Mouse (Mus musculus): ENCODE measurements around the gene Acta1.

Gene Acta1

GRCm38 (mm10) chr8:123894502-123895097, at the start of gene Acta1:
Gene Acta1, minus strand, starts transcription at chr8:123894751.
- DNase-seq (ENCODE audit: extremely low spot score, low spot score), result no peak

- DNase-seq (ENCODE audit: extremely low spot score, low spot score), result no peak
These were observed 34.5 kb upstream of the Acta1 start for GRCm38 (mm10) chr8:123929026-123929425.

GRCm38 (mm10) chr8:123925671-123926070, 31.1 kb upstream of the Acta1 start:
- no peak for DNase-seq (ENCODE audit: extremely low spot score, low spot score)

- DNase-seq (ENCODE audit: extremely low spot score, low spot score), result peak; percentile 72
These were observed 30.2 kb upstream of the Acta1 start for GRCm38 (mm10) chr8:123924719-123925118.

DNA sequence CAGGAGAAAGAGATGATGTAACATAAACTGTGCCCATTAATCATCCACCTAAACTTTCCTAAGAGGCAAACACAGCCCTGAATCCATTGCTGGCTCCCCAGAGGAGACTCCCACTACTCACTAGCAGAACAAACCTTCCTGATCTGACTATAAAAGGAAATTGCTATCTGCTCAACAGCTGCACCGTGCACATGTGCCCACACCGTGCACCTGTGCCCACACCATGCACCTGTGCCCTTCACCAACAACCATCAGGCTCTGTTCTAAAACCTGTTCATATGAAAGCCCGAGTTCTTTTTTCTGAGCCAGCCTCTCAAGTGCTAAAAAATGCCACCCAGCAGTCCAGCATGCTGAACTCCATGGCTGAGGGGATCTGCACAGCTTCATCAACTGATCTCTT, 20.1 kb upstream of the Acta1 start:
- DNase-seq (ENCODE audit: extremely low spot score, low spot score), result no peak

- no peak for DNase-seq (ENCODE audit: extremely low spot score, low spot score)
These were observed 17.7 kb upstream of the Acta1 start for GRCm38 (mm10) chr8:123912265-123912664.

DNA sequence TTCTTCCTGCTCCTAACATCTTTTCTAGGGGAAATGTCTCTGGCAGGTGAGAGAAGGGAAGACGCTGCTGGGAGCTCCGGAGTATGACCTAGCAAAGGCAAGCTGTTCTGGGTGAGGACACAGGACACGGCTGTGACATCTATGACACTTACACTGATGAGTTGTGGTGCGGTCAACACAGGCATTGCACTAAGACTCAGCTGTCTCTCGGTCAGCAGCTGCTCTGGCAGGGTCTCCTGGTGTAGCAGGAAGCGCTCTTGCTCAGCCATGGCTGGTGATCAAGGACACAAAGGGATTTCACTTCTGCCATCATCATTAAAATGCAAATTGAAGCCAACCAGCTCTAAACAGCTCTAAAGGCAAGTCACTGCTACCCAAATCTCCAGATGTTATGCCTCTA, 13.1 kb upstream of the Acta1 start:
- DNase-seq (ENCODE audit: extremely low spot score, low spot score), result no peak

GRCm38 (mm10) chr8:123902653-123903052, 8.1 kb upstream of the Acta1 start:
- DNase-seq (ENCODE audit: extremely low spot score, low spot score), result no peak

DNA sequence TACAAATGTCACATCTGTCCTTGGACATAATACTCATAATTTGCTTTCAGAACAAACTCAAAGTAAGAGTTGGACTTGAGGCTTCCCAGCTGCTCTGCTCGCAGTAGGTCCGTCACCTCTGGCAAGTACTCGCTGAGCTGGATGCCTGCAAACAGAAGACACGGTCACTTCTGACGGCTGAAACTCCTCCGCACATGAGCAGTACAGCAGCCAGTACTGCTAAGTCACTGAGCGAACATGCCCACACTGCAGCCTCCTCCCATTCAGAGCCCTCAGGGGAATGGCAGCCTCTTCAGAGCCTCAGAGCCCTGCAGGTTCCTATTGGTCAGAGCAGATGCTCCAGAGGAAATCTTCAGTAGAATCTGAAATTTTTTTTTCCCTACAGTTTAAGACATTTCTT, 4.8 kb upstream of the Acta1 start:
- no peak for DNase-seq (ENCODE audit: extremely low spot score, low spot score)

GRCm38 (mm10) chr8:123898576-123898975, 4.0 kb upstream of the Acta1 start:
- DNase-seq (ENCODE audit: extremely low spot score, low spot score), result no peak

- DNase-seq (ENCODE audit: extremely low spot score, low spot score), result no peak
These were observed 2.2 kb upstream of the Acta1 start for GRCm38 (mm10) chr8:123896774-123897173.

- DNase-seq (ENCODE audit: extremely low spot score, low spot score), result no peak
These were observed 1.8 kb upstream of the Acta1 start for GRCm38 (mm10) chr8:123896366-123896761.

DNA sequence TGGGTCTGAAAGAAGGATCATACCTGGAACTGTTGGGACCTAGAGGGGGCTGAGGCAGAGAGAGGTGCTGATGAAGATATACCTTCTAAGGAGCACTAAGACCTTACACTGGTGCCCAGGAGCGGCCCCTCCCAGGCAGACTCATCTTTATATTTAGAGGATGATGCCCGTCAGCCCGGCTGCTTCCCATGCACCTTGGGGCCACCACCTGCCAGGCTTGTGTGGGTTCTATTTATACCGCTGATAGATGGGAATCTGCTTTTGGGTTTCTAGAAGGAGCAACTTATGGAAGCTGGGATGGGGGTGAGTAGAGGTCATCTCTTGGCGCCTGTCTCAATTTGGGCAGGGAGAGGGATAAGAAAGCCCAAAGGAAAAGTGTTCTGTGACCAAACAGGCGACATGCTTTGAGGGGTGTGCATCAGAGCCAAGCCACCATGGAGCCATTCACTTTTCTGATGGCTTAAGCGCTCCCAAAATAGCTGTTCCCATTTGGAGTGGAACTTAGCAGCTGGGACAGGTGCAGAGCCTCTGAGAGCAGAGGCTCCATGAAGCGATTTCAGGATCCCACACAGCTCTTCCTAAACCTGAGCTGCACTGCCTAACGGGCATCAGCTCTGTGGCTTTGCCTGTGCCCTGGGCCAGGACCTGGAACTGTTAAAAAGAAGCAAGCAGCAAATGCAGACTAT, 1.3 kb upstream of the Acta1 start:
- no peak for DNase-seq (ENCODE audit: extremely low spot score, low spot score)

DNA sequence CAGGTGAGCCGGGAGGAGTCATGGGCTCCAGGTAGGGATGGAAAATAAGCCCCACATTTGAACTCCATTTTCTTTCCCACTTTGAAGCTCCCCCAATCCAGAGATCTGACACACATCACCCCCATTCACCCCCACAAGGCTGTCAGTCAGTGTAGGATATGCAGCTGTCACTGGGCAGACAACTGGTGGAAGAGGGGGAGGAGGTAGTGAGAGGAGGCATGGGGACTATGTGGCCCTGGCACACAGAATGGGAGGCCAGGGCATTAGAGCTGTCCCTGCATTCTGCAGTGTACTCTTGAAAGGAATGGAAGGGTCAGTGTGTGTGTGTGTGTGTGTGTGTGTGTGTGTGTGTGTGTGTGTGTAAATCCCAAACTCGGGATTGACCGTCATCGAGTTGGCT, 679 bp upstream of the Acta1 start:
- no peak for DNase-seq (ENCODE audit: extremely low spot score, low spot score)

GRCm38 (mm10) chr8:123893413-123893812, 1.1 kb downstream of the Acta1 start:
- no peak for DNase-seq (ENCODE audit: extremely low spot score, low spot score)

GRCm38 (mm10) chr8:123892586-123893155, 1.9 kb downstream of the Acta1 start:
- DNase-seq (ENCODE audit: extremely low spot score, low spot score), result peak; percentile 20

- DNase-seq (ENCODE audit: extremely low spot score, low spot score), result peak; percentile 30
These were observed 2.5 kb downstream of the Acta1 start for GRCm38 (mm10) chr8:123891883-123892585.

GRCm38 (mm10) chr8:123891271-123891670, 3.3 kb downstream of the Acta1 start:
- peak; percentile 66 for DNase-seq (ENCODE audit: extremely low spot score, low spot score)

GRCm38 (mm10) chr8:123889797-123890196, 4.8 kb downstream of the Acta1 start:
- no peak for DNase-seq (ENCODE audit: extremely low spot score, low spot score)

DNA sequence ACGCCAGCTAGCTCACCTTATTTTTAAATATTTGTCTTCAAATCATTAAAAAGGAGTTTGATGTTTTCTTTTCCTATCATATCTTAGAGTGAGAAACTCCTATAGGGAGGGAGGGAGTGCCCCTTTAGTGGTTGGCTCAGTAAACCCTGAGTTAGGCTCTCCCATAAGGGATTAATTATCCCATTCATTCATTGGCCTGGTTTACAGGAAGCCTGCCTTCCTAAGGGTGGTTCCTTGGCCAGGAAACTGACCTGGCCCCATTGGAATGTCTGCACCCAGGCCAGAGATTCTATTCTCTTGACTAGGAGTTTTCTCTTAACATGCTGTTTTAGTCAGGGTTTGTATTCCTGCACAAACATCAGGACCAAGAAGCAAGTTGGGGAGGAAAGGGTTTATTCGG, 6.6 kb downstream of the Acta1 start:
- no peak for DNase-seq (ENCODE audit: extremely low spot score, low spot score)

DNA sequence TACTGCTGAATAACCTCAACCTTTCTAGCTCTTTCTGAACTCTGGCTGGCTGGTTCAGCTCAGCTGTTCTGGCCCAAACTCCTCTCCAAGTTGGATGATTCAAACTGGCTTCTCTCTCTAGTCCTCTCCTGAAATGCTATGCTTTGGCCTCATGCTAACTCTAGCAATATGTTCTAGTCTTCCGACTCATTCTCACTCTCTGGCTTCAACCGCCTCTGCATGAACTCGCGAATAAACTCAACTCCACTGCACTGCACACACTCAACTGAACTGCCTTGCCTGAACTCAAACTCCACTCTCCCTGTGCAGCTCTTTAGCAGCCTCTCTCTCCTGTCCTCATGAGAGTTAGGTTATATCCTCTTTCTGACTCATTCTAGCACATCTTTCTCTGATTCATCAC, 7.4 kb downstream of the Acta1 start:
- DNase-seq (ENCODE audit: extremely low spot score, low spot score), result no peak

Measured in neural tube, embryonic 10.5 days (tissue).